Mouse (Mus musculus) gonadal fat pad, adult 2 months (tissue): ENCODE measurements at regions not wholly inside any gene's neighbourhood (a gene's known extent, or its start where the extent isn't known, plus 50 kb on each side); places are given as distances from the start of the nearest gene placed in this dataset.

Experiments used
- DNase-seq: peaks from one replicate; pipeline ENCODE4 v3.0.0-alpha.2; 2012; ENCODE audit warnings: low read depth

DNA sequence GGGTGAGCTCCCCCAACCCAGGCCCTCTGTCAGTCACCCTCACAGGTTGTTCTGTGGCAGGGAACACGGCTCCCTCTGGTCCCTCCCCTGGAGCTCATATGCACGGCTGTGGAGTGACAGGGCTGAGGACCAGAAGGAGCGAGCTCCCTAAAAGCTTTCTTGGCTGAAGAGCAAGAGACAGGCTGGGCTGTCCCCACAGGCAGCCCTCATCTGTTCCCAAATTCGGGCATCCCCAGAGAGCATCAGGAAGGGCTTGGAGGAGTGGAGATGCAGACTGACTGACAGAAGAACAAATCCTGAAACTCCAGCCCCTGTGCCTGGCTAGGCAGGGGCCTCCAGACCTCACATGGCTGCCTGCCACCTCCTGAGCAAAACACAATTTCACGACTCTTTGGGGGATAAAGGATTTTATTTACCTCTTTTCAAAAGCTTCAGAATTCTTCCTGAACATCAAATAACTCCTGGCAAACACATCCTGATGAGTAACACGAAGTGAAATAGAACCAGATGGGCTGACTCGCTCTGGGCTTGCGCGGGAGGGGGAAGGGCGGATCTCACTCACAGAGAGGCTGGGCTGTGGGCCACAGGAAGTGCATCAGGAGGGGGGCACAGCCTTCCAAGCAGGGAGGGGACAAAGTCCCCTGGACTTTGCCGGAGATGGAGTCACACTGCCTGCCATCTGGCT is 232.7 kb upstream of the Zmiz1 start:
- no peak for DNase-seq

DNA sequence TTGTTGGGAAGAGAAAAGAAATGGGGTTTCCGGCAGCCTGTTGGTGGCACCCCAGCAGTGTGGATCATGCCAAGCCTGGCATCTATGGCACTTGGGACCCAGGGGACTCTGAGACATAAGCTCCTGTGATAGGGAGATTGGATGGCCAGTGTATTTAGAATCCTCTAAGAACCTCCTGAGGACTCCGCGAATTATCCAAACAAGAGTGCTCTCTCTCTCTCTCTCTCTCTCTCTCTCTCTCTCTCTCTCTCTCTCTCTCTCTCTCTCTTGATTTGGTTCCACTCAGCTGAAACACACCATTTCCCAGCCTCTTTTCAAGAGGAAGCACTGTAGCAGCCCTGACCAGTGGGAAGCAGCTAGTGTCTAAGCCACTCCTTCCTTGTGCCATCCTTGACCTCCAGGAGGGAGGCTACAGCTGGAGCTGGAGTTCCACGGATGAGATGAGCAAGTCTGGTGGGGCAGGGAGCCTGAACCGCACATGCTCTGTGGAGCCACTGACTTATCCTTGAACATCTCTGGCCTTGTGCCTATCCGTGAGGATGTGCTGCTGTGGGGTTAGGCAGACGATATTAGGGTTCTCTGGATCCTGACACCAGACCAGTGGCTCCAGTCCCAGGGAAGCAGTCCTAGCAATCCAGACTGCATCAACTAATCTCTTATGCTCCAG is 232.0 kb upstream of the Zmiz1 start:
- DNase-seq, result no peak

DNA sequence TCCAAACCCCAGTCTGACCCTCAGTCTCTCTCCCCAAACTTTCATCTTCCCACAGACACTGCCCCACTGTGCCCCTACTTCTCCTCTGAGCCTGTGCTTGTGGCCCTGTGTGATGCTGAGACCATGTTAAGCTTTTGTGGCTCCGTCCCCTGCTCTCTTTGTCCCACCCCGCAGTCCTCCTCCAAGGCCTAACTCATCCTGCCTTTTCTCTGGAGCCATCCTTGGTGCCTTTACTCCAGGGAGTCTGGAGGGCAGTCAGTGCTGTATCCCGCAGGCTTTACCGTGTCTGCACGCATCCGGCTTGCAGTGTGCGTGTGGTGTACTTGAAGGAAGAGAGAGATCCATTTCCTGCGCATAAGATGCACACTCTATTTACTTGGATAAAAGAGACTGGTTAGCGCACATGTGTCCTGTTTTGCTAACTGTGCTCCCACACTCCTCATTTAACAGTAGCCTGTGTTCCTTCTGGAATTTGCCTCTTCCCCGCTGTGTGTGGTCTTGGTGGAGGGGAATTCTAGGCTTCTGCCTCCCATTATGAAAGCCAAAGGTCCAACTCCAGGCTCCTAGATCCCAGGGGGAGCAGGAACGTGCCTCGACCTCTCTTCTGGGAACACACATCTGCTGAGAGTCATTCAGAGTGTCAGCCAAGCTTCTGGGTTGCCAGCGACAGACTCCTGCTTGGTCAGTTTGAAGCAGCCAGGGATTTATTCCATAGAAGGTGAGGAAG is 230.5 kb upstream of the Zmiz1 start:
- DNase-seq, result no peak

GRCm38 (mm10) chr14:25229569-25229968 is 229.4 kb upstream of the Zmiz1 start:
- DNase-seq, result no peak

DNA sequence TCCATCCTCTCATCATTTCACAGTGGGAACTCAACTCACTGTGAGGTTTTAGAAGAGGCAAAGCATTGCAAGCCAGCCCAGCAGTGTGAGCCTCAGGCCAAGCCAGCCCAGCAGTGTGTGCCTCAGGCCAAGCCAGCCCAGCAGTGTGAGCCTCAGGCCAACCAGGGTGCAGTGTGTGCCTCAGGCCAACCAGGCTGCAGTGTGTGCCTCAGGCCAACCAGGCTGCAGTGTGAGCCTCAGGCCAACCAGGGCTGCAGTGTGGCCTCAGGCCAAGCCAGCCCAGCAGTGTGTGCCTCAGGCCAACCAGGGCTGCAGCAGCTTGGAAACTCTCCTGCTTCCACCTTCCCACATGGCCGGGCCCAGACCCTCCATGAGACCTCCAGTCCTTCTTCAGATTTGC is 227.1 kb upstream of the Zmiz1 start:
- DNase-seq, result no peak

DNA sequence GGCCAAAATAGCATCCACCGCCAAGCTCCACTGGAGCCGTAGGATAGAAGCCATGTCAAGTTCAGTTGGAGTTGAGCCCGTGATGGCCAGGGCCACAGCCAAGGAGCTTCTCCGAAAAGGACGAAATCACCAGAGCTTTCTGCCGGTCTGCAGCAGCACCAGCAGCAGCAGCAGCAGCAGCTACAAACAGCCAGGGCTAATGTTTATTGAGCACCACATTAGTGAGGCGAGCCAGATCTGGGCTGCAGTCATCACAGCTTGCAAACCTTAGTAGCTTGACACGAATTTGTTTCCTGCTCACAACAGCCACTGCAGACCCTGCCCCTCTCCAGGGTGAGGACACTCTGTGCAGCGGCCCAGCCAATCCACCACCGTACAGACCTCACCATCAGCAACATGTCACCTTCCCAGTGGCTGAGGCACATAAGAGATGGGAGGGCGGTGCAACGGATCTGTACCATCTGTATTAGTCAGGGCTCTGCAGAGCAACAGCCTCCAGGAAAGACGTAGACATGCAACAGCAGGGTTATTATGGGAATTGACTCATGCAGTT is 222.5 kb upstream of the Zmiz1 start:
- no peak for DNase-seq

- no peak for DNase-seq
Measured at GRCm38 (mm10) chr14:25239335-25239960, 219.5 kb upstream of the Zmiz1 start.

GRCm38 (mm10) chr14:25242753-25243152 is 216.2 kb upstream of the Zmiz1 start:
- no peak for DNase-seq

- no peak for DNase-seq
Measured at GRCm38 (mm10) chr14:25243289-25243688, 215.7 kb upstream of the Zmiz1 start.

GRCm38 (mm10) chr14:25243698-25244097 is 215.3 kb upstream of the Zmiz1 start:
- no peak for DNase-seq

- DNase-seq, result no peak
Measured at GRCm38 (mm10) chr14:25244841-25245240, 214.1 kb upstream of the Zmiz1 start.

DNA sequence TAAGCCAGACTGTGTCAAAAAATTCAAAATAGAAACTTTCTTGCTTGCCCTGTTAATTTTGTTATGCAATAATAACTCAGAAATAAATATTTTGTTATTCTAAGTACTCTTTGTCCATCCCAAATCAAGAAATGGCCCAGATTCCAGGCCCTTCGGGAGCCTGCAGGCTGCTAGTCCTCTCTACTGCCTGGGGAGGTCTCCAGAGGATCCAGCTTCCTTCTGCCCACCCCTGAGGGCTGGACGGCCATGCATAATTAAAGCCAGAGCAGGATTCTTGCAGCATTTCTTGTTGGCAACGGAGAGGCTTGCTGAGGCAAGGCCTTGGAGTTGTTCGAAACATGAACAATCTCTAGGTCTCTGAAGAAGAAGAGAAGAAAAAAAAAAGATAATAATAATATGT is 213.3 kb upstream of the Zmiz1 start:
- no peak for DNase-seq

DNA sequence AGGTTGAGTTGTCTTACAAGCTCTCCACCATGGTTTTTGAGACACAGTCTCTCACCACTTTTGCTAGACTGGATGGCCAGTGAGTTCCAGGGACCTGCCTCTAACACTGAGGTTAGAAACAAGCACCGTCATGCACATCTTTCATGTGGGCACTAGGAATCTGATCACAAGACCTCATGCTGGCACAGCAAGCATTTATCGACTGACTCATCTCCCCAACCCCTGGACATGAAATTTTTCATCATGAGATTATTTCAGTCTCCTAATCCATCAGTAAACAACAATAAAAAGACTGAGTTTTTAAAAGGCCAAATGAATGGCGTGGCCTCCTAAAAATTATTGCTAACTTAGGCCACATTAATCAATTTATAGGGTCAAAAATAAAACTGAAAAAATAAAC is 210.0 kb upstream of the Zmiz1 start:
- DNase-seq, result no peak

DNA sequence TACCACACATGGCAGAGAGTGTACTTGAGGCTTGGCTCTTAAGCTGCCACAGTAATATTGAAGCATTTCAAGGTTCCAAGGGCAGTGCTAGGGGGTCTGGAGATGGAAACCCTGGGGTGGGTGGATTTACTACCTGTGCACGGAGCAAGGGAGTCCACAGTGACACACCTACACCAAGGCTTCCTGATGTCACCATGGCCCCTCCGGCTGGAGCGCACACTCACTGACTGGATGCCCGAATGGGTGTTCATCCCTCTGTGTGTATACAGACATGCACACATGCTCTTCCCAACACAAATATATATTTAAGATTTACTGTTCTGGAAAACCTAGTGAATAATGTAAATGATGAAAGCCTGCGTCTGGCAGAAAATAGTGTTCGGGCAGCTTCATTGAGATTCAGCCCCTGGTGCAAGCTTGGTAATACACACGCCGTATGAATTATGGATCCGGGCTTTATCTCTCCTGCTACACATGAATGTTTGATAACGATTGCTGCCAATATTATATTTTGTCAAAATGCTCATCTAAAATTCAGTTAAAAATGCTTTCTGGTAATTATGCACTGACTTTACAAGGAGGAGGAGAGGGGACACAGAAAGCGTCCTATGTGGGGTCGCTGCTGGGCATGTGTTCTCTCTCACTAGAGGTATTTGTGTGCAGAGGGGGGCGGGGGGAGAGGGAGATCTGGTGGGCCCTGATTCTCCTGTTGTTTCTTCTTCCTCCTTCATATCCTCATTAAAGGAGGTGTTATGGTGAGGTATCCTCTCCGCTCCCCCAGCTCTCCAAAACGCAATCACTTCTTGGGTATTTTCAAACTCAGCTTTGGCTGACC is 205.8 kb upstream of the Zmiz1 start:
- no peak for DNase-seq

GRCm38 (mm10) chr14:25263121-25263520 is 195.9 kb upstream of the Zmiz1 start:
- no peak for DNase-seq

DNA sequence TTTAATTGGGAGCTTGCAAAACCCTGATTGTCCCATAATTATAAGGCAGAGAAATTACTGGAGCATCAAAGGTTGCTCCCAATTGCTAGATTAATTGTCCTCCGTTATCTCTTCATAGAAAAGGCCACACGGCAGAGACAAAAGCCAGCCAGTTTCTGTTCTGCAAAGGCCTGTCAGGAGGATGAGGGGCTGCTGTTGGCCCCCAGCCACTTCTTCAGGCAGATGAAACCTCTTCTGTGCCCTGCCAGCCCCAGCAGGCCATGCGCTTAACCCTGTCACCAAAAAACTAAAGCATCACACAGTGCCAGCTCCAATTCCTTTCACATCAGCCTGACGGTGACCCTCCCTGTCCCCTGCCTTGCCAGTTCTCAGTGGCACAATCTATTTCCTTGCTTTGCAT is 192.1 kb upstream of the Zmiz1 start:
- no peak for DNase-seq

DNA sequence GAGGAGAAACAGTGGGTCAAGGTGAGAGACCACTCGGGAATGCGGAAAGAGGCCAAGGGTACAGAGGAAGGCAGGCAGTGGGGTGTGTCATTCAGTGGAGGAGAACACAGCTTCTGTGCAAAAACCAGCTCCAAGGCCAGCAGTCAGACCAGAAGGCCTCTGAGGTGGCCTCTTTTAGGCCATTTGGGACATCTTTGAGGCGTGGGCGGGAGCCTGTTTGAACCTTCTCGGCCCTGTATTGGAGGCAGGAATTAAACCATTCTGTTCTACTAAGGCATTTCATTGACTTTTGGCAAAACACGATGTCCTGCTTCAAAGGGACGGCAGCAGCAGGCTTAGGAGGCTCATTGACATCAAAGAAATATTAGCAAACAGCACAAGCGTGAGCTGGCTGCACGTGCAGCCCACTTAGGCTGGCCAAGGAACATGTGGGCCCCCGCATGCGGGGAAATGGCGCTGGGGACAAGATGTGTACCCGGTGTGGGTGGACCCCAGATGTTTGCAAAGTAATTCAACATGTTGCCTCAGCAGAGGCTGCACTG is 190.8 kb upstream of the Zmiz1 start:
- no peak for DNase-seq

DNA sequence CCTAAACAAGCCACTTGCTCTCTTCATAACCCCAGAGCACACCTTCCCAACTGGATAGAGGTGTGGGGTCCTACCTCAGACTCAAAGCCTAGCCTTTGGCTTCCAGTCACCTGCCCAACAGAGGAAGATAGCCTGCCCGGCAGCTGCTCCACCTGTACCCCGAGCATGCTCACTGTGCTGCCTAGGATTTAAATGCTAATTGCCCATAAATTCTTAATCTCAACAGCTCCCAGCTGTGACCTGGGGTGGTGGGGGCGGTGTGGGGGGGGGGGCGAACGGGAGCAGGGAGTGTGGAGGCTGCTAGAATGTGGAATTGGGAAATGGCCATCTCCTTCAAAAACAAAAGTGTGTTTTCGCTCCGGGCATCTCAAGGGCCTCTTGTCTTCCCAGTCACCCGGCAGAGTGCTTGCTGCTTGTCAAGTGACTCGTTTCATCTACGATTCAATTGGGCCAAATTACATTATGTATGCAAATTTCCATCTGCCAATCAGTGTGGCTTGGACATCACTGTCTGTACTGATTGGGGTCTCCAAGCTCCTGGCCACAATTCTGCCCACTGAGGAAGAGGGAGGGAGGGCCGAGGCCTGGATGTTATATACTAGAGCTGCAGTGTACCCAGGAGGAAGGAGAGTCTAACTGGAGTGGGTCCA is 188.6 kb upstream of the Zmiz1 start:
- no peak for DNase-seq

DNA sequence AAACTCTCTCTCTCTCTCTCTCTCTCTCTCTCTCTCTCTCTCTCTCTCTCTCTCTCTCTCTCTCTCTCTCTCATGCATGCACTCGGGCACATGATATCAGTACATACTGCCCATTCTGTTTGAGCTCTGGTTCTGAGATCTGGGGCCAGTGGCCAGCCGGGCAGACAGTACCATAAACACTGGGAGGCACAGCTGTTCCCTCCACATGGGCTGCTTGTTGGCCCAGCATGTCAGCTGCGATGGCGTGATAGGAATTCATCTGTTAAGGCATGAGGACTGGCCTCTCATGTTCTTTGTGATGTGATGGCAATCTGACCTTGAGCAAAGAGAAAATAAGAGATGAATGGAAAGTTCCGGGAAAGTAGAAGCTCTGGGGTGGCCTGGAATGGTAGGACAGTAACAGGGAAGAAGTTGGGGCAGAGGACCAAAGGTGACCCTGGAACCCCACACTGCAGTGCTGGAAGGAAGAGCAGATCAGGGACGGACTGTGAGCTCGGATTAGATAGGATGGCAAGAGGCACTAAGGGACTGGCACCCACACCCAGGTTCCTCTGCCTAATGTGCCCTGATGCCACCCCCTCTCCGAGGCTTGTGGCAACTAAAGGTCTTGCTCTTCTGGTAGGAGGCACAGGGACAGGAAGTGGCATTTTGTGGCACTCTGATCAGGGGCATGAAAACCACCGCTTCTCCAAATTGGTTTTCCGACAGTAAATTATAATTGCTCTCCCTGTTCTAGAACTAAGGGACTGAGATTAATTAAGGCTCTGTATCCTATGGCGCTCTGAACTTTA is 186.4 kb upstream of the Zmiz1 start:
- no peak for DNase-seq

DNA sequence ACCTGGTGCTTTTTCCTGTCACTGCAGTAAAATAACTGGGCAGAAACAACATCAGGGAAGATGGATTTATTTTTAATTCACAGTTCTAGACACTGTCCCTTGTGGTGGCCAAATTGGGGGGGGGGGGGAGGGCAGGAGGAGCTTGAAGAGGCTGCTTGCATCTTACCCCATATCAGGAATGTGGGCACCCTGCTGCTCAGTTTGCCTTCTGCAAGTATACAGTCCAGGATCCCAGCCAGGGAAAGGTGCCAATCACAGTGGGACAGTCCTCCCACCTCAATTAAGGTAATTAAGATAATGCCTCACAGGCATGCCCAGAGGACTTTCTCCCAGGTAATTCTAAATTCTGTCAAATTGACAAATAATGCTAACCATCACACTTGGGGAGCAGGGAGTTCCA is 179.2 kb upstream of the Zmiz1 start:
- DNase-seq, result no peak
